Mouse (Mus musculus) thymus, adult 2 months (tissue): ENCODE measurements around the gene Mgat4b. TPM values are rescaled to one million over a fixed set of nuclear protein-coding genes. Genes with fewer than 3 reads are reported as not detected.

Experiments used
- DNase-seq: peaks from one replicate; pipeline ENCODE4 v3.0.0; 2021
- H3K27ac ChIP-seq: fragments of 200-500 bp; 2 replicates; pipeline ENCODE4 v1.5.1; 2012; ENCODE audit warnings: low read length, control low read depth; ENCODE audit not compliant: control insufficient read depth, insufficient read depth
- H3K27me3 ChIP-seq: fragments of 200-500 bp; 2 replicates; pipeline ENCODE4 v1.6.1; 2012; ENCODE audit warnings: mild to moderate bottlenecking, low read length, moderate library complexity, mixed read lengths; ENCODE audit not compliant: control insufficient read depth, insufficient read depth
- H3K36me3 ChIP-seq: fragments of 200-500 bp; 2 replicates; pipeline ENCODE4 v1.6.1; 2012; ENCODE audit warnings: mild to moderate bottlenecking, low read length, moderate library complexity; ENCODE audit not compliant: control insufficient read depth, insufficient read depth
- H3K4me1 ChIP-seq: fragments of 200-500 bp; replicated peaks from 2 replicates; pipeline ENCODE4 v1.6.1; 2012; ENCODE audit warnings: low read length; ENCODE audit not compliant: control insufficient read depth, insufficient read depth
- H3K4me3 ChIP-seq: fragments of 200-500 bp; 2 replicates; pipeline ENCODE4 v1.5.1; 2012; ENCODE audit warnings: mild to moderate bottlenecking, low read length, control low read depth, moderate library complexity; ENCODE audit not compliant: control insufficient read depth, insufficient read depth
- CTCF ChIP-seq: fragments of 200-500 bp; IDR thresholded peaks from 2 replicates; pipeline ENCODE4 v1.5.1; 2012; ENCODE audit warnings: mild to moderate bottlenecking, control low read depth, low read length, moderate library complexity, borderline replicate concordance; ENCODE audit not compliant: control insufficient read depth, poor library complexity, insufficient read depth; ENCODE audit errors: extremely low read depth
- POLR2A ChIP-seq: fragments of 200-500 bp; IDR thresholded peaks from 2 replicates; pipeline ENCODE4 v1.6.1; 2012; ENCODE audit warnings: mild to moderate bottlenecking, low read length, control low read depth, moderate library complexity; ENCODE audit not compliant: control insufficient read depth, poor library complexity, insufficient read depth; ENCODE audit errors: extremely low read depth
- WGBS: fragments of 180-500 bp; shearing (Covaris S2); methylation state at CpG from one replicate; pipeline ENCODE4 v1.1.7; 2018; 5-methylcytosine and 5-hydroxymethylcytosine counted together
- polyA plus RNA-seq: library from polyadenylated mRNA; depleted of rRNA; stranded (reverse); fragments of >200 nt; gene quantifications from 2 replicates; pipeline ENCODE4 v1.2.3, GENCODE M21; 2012

The Mgat4b gene
- polyA plus RNA-seq, 1 experiment: 29.5 TPM

DNA sequence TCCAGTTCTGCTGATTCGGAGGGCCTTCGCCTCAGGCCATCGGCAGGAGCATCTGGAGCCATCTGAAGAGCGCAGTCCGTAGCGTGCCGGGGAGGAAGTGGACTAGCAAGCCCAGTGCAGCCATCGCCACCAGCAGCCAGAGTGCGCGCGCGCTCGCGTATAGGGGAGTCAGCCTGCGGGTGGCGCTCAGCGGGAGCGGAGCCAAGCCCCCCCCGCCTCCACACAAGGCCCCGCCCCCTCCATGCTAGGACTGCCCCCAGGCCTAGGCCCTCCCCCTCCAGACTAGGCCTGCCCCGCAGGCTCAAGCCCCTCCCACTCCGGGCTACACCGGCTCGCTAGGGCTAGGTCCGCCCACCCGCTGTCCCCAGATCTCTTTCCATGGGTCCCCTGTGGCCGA is 25.8 kb downstream of the Mgat4b start:
- peak; percentile 91 for DNase-seq
- no peak for TF ChIP-seq POLR2A
- no peak for TF ChIP-seq CTCF
- H3K36me3 ChIP-seq: no peaks in the 10 kb centered on the region
- H3K4me3 ChIP-seq: peak overlapping the region; percentile 59
- H3K4me1 ChIP-seq: peaks cover 20% of the 10 kb centered on the region
- no peak overlapping the region for H3K27ac ChIP-seq
- WGBS: under 1% methylated on average over 27 of the region's 27 CpGs
- H3K27me3 ChIP-seq: no peaks in the 10 kb centered on the region

DNA sequence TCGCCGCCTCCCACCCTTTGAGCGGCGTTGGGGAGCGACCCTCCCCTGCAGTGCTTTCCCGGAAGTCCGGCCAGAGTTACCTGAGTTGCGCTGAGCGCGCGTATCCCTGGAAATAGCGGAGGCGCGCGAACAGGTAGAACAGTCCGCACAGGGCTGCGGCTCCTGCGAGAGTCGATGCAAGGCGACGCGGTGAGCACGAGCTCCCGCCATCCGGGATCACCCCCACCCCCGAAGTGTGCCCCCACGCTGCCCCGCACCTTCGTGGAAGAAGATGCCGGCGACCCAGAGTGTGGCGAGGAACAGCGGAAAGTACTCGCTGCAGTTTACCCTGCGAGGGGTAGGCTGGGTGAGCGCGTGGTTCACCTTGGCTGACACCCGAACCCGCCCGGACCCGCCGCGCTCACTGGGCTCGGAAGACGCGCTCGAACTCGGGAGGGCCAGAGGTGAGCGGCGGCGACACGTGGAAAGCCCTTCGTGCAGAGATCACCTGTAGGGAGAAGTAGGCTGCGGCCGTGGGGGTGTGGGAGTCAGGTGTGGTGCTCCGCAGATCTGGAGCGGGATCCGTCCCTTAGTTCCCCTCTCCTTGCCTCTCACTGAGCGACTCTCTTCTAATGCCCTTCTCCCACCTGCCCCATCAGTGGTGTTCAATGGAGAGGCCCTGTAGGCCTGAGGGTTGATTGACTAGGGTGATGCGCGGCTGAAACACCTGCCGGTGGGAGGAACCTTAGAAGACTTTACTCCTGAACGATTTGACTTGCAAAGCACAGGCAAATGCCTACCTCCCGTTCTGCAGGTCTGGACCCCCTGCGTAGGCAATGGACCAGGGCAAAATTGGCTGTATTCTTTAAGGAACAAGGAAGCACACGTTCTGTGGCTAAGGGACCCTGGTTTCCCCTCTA is 26.5 kb downstream of the Mgat4b start:
- WGBS: 3% methylated on average over 66 of the region's 66 CpGs
- Histone ChIP-seq H3K27ac (no peak overlapping the region), H3K4me3 (peak overlapping the region; percentile 59), H3K27me3 (no peaks in the 10 kb centered on the region), H3K4me1 (peaks cover 20% of the 10 kb centered on the region), H3K36me3 (no peaks in the 10 kb centered on the region)
- no peak for DNase-seq
- TF ChIP-seq CTCF: no peak
- no peak for TF ChIP-seq POLR2A

DNA sequence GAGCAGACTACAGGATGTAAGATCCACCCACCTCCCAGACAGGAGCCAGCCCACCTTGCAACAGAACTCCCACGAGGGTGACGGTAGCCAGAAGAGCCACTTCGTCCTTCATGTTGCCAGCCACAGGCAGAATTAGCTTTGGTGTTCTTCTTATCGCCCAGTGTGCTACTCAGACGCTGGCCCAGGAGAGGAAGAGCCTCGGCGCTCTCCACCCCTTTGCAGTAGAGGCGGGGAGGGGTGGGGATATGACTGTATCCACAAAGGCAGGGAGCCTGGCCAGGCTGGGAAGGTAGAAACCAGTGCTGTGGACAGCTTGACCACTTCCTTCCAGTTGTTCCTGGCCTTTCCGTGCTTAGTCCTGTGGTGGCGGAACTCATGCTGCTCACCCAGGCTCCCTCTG is 27.6 kb downstream of the Mgat4b start, which contains the start of gene Ltc4s:
Gene Ltc4s (minus strand): TSS at position 293 of the 400 bp plus-strand sequence.
- Histone ChIP-seq H3K4me3 (peak within 1 kb of the TSS; percentile 59), H3K4me1 (peaks cover 13% of the 10 kb centered on the region), H3K36me3 (no peaks in the 10 kb centered on the region), H3K27me3 (no peaks in the 10 kb centered on the region), H3K27ac (no peak within 1 kb of the TSS)
- 50% methylated on average over 10 of the region's 10 CpGs for WGBS
- no peak for TF ChIP-seq POLR2A
- DNase-seq: no peak

DNA sequence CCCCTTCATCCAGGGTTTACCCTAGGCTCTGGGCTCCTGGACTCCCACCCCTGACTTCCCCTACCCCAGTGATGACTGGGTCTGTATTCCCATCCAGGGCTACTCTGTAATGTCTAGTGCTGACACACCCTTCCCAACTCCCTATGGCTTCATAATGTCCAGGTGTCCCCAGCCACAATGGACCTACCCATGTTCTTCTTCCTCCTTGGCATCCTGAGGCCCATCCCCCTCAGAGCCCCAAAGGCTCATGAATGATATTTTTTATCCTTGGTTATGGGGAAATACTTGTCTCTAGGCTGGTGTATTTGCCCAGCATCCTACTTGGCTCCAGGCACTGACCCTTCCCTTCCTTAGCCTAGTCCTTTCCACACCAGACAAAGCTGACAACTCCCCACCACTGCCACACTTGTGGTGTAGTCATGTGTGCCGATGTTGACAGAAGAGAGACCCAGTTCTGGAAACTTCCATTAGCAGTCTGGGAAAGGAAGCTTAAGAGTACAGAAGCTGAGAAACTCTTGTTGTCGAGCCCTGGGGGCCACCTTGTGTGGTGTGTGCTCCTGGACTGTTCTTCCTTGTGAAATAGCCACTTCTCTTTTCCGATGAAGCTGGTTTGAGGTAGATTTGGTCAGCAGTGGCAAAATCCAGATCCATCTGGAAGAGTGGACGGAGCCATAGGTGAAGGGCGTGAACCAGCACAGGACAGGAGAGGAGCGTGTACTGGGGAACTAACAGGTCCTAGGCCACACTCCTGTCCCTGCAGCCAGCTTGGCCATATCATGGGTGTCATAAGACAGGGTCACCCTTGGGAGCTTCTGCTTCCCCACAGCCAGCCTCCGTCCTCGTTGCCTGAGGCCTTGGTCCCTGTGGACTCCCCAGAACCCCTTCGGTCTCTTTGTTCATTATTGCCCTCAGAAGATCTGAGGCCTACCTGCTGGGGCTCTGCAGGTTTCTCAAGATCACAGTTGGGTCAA is 28.4 kb downstream of the Mgat4b start:
- H3K27me3 ChIP-seq: no peaks in the 10 kb centered on the region
- TF ChIP-seq POLR2A (no peak), CTCF (no peak)
- no peaks in the 10 kb centered on the region for H3K36me3 ChIP-seq
- no peak overlapping the region for H3K27ac ChIP-seq
- 80% methylated on average over 9 of the region's 9 CpGs for WGBS
- DNase-seq: no peak
- H3K4me3 ChIP-seq: no peak overlapping the region
- peaks cover 13% of the 10 kb centered on the region for H3K4me1 ChIP-seq

DNA sequence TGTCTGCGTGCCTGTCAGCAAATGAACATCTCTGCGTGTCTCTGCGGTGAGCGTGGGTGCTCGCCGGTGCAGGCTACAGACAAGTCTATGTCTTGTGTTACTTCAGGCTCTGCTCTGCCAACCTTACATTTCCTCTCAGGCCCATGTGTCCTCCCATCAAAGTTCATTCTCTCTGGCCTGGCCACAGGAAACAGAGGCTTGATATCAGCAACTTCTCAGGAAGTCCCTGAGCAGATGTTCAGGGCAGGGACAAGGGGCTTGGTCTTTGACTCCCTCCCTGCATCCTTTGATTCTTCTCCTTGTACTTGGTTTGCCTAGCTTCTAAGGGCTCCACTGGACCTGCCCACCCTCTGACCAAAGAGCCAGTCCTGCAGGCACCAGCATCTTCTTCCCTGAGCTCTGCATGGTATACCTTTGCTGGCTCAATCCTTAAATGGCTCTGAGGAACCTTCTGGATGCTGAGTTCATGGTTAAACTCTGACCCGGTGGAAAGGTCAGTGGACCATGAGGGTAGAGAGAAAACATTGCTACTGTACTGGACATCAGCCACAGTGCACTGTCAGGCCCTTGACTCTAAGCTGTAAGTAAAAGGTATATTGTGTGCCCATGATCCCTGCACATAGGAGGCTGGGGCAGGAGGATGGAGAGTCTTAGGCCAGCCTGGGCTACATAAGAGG is 29.7 kb downstream of the Mgat4b start:
- no peak overlapping the region for H3K27ac ChIP-seq
- no peaks in the 10 kb centered on the region for H3K27me3 ChIP-seq
- no peak overlapping the region for H3K4me3 ChIP-seq
- WGBS: 47% methylated on average over 7 of the region's 7 CpGs
- no peak for DNase-seq
- TF ChIP-seq POLR2A (no peak), CTCF (no peak)
- H3K36me3 ChIP-seq: no peaks in the 10 kb centered on the region
- H3K4me1 ChIP-seq: peaks cover 13% of the 10 kb centered on the region

DNA sequence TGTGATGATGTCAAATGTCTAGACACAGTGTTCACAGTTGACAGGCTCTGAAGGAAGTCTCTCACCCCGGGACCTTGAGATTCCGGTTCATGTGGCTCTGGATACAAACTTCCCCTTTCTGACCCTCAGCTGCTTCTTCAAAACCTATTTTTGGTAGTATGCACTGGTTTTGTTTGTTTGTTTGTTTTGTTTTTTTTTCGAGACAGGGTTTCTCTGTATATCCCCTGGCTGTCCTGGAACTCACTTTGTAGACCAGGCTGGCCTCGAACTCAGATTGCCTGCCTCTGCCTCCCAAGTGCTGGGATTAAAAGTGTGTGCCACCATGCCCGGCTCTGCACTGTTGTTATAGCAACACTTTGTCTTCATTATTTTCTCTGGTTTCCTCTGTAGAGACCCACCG is 33.2 kb downstream of the Mgat4b start:
- Histone ChIP-seq H3K4me3 (no peak overlapping the region), H3K36me3 (no peaks in the 10 kb centered on the region), H3K4me1 (0 out of 2 replicates have a peak, but pooled peaks cover 2% of the 10 kb centered on the region), H3K27me3 (no peaks in the 10 kb centered on the region), H3K27ac (no peak overlapping the region)
- 57% methylated on average over 6 of the region's 6 CpGs for WGBS
- DNase-seq: no peak
- TF ChIP-seq POLR2A: no peak
- no peak for TF ChIP-seq CTCF
